Mouse (Mus musculus) embryo, embryonic 11 days (tissue): ENCODE results near the gene Ppp4r1.

ENCODE experiments used
- DNase-seq: peaks from one replicate; pipeline ENCODE4 v3.0.0-alpha.2; 2015

Gene Ppp4r1

GRCm38 (mm10) chr17:65865265-65865664 lies 82.9 kb downstream of the Ppp4r1 start:
- no peak for DNase-seq

- no peak for DNase-seq
Measured at GRCm38 (mm10) chr17:65866201-65866600, 83.8 kb downstream of the Ppp4r1 start.

- DNase-seq: no peak
Measured at GRCm38 (mm10) chr17:65867996-65868395, 85.6 kb downstream of the Ppp4r1 start.

GRCm38 (mm10) chr17:65869720-65870119 lies 87.3 kb downstream of the Ppp4r1 start:
- DNase-seq: no peak

GRCm38 (mm10) chr17:65870146-65870545 lies 87.8 kb downstream of the Ppp4r1 start:
- peak; percentile 71 for DNase-seq

GRCm38 (mm10) chr17:65871641-65872041 lies 89.3 kb downstream of the Ppp4r1 start:
- DNase-seq: no peak

GRCm38 (mm10) chr17:65872051-65872450 lies 89.7 kb downstream of the Ppp4r1 start:
- DNase-seq: no peak

GRCm38 (mm10) chr17:65872652-65873051 lies 90.3 kb downstream of the Ppp4r1 start:
- DNase-seq: peak; percentile 68

- no peak for DNase-seq
Measured at GRCm38 (mm10) chr17:65873156-65873555, 90.8 kb downstream of the Ppp4r1 start.

GRCm38 (mm10) chr17:65873834-65874233 lies 91.5 kb downstream of the Ppp4r1 start:
- DNase-seq: no peak

GRCm38 (mm10) chr17:65877026-65877425 lies 94.7 kb downstream of the Ppp4r1 start:
- DNase-seq: no peak

- DNase-seq: peak; percentile 44
Measured at GRCm38 (mm10) chr17:65884061-65884669, 101.8 kb downstream of the Ppp4r1 start.

GRCm38 (mm10) chr17:65884691-65885397 lies 102.5 kb downstream of the Ppp4r1 start:
- peak; percentile 100 for DNase-seq

- DNase-seq: no peak
Measured at GRCm38 (mm10) chr17:65885398-65885696, 103.0 kb downstream of the Ppp4r1 start.

GRCm38 (mm10) chr17:65885697-65886529 lies 103.5 kb downstream of the Ppp4r1 start, which contains the start of gene Ralbp1:
Ralbp1 (minus strand) TSS chr17:65885798.
- peak; percentile 49 for DNase-seq

- peak; percentile 24 for DNase-seq
Measured at GRCm38 (mm10) chr17:65886571-65886970, 104.2 kb downstream of the Ppp4r1 start.

- no peak for DNase-seq
Measured at GRCm38 (mm10) chr17:65889476-65889875, 107.1 kb downstream of the Ppp4r1 start.
